Mouse (Mus musculus): ENCODE measurements around the gene Dstn.

Gene Dstn

DNA sequence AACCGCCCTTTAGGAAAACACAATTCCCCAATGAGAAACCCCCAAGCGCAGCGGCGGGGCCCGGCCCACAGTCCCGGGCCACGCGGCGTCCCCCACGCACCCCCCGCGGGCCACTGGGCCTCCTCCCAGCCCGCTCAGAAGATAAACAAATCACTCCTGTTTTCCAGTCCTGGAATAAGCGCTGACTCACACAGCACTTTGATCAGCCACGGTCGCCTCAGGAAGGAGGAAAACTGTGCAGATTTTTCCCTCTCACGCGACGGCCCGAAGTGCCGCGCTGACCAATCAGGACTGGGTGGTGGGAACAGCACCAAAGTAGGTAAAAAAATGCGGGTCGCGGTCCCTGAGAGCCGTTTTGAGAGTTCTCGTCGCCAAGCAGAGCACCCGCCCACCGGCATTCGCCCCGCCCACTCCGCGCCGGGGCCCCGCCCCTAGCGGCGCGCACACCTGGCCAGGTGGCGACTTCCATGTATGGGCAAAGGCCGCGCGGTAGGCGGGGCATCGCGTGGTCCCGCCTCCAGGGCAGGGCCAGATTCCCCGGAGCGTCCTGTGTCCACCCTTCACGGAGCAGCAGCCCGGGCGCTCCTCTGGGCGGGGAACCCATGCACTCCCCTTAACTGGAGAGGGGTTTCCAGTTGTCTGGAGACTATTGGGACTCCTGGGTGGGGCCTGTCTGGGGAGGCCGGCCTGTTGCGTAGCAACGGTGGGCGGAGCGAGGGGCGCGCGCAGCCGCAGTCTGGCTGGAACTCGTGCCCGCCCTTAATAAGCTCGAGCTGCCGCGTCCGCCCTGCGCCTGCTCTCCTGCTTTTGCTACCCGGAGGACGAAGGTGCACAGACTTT lies at the start of gene Dstn:
Gene Dstn, plus strand, starts transcription at position 561 of the 840 bp plus-strand sequence.
- peak; percentile 97 for DNase-seq (ENCODE audit: low read depth, low spot score)

DNA sequence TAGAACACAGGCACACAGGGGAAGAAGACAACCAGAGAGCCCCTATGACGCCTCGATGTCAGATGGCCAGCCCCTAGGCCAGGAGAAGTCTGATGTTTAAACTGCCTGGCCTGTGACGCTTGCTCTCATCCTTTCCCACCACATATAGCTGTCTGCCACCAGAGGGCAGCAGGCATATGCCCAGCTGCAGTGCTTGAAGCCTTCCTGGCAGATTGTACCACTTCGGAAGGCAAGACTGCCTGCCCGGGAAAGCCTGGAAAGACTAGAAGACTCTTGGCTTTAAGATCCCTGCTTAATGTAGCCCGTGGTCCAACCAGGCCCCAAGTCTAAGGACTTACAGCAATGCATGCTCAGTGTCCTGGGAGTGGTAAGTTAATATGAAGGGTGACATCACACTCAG lies 47.8 kb upstream of the Dstn start:
- DNase-seq (ENCODE audit: low read depth, low spot score): peak; percentile 92

DNA sequence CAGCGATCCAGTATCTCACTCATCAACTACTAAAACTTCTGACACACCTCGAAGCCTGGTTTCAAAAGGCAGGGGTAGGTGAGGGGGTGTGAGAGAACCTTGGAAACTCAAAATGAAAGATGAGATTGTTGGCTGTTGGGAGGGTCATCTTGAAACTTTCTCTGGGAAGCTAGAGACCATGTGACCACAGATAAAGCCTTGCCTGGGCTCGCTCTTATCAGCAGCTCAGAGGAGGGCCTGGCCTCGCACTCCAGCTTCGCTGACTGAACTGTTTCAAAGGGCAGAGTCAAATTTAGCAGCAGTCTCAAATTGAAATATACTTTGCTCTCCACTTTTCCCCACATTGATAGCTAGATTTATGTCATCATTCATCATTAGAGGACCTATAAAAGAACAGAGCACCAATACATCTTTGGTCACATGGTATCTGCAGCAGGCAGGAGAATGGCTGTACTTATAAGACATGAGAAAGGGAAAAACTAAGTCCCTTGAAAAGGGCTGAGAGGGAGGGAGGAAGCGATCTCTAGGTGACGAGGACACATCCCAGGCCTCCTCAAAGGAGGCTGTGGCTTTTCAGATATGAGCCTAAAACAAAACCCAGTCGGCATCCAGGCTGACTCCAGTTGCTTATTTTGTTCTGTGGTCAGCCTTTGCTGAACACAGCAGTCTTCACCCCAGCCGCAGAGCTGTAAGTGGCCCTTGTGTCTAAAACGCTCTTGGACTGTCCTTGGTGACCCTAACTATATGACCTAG lies 44.0 kb upstream of the Dstn start:
- no peak for DNase-seq (ENCODE audit: low read depth, low spot score)

DNA sequence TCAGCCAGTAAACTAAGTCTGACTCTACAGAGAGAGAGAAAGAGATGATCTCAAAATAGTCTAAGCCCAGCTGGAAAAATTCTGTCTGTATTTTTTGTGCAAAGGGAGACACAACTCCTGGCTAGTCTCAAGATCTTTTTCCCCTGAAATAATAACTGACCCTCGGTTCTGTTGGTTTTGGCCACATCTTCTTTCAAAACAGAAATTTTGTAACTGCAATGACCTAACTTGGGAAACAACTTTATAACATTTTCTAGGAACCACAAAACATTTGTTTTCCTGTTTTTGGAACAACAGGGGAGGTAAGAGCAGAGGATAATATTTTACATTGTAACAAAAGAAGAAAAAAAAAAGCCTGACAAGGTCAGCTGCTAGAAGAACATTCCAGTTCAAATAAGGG lies 39.1 kb upstream of the Dstn start:
- DNase-seq (ENCODE audit: low read depth, low spot score): no peak

GRCm38 (mm10) chr2:143876929-143877632 lies 38.0 kb upstream of the Dstn start:
- peak; percentile 56 for DNase-seq (ENCODE audit: low read depth, low spot score)

- DNase-seq (ENCODE audit: low read depth, low spot score): no peak
Measured at GRCm38 (mm10) chr2:143879311-143879710, 35.8 kb upstream of the Dstn start.

- peak; percentile 71 for DNase-seq (ENCODE audit: low read depth, low spot score)
Measured at GRCm38 (mm10) chr2:143882002-143882401, 33.1 kb upstream of the Dstn start.

GRCm38 (mm10) chr2:143882606-143883288 lies 32.4 kb upstream of the Dstn start:
- no peak for DNase-seq (ENCODE audit: low read depth, low spot score)

DNA sequence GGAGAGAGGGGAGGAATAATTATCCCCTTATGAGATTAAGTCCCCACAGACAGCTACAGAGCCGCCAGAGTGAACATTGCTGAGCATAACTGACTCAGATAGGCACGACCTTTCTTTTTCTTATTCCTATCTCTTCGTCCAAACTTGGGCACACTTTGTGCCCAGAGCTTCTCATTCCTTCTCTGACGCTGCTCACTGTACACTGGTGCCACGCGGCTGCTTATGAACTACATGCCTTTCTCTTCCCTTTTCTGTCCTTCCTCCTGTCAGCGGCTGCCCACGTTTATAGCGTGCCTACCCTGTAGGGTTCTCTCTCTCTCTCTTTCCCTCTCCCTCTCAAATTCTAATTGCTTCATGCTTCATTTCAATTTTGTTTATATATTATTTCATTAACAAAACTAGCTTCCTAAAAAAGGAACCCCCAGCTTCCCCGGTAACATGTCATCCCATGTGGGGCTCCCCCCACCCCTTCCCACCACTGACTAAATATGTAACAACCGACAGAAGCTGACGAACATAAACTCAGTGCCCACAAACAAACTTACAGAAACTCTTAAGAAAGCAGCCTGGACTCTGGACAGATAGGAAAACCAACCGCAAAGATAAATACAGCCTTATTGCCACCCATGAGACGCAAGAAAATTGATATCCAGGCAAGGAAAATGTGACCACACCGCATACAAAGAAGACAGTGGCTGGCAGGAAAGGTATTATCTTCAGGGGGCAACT lies 25.8 kb upstream of the Dstn start:
- no peak for DNase-seq (ENCODE audit: low read depth, low spot score)

DNA sequence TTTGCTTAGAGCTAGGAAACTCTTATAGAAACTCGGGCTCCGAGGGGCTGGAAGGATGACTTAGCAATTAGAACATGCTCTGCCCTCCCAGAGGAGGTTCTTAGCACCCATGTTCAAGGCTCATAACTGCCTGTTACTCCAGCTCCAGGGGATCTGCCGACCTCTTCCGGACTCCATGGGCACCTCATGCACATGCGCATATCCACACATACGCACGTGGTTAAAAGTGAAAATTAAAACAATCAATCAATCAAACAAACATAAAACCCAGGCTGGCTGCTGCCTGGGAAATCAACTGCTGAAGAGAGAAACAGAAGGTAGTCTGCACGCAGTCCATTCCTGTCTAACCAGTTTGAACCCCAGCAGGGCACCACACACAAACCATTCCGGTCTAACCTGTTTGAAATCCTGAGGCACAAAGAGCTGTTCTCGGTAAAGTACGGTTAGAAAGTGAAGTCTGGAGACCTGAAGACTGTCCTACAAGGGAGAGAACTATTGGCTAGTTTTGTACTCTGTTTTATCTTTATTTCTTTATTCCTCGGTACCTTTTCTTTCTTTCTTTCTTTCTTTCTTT lies 25.2 kb upstream of the Dstn start:
- DNase-seq (ENCODE audit: low read depth, low spot score): no peak

DNA sequence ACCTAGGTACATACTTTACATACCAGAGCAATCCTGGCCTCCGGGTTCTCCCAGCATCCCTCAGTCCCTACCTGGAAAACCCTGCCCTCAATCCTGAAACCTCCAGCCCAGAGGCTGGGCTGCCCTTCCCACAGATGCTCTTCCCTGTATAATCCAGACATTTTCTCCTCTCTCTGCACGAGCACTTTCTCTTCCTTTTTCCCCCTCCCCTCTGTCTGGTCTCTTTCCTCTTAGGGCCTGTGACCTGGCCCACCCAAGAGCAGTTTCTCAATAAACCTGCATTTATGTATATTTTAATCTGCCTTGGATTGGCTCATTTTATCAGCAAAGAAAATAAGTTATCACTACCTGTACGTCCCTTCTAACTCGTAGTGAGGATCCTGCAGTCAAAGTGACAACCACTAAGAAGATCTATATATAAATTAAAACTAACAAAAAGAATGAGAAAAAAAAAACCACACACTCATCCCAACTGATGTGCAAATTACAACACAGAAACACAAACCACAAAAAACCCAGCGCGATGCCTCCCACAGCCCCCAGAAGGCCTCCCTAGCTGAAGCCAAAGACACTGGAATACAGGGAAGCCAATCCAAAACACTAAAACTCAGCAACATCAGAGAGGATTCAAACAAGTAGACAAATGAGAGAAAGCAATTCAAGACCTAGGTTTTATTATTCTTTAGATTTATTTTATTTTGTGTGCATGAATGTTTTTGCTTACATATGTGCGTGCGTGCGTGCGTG lies 23.6 kb upstream of the Dstn start:
- DNase-seq (ENCODE audit: low read depth, low spot score): no peak

GRCm38 (mm10) chr2:143899470-143900220 lies 15.5 kb upstream of the Dstn start:
- DNase-seq (ENCODE audit: low read depth, low spot score): no peak

DNA sequence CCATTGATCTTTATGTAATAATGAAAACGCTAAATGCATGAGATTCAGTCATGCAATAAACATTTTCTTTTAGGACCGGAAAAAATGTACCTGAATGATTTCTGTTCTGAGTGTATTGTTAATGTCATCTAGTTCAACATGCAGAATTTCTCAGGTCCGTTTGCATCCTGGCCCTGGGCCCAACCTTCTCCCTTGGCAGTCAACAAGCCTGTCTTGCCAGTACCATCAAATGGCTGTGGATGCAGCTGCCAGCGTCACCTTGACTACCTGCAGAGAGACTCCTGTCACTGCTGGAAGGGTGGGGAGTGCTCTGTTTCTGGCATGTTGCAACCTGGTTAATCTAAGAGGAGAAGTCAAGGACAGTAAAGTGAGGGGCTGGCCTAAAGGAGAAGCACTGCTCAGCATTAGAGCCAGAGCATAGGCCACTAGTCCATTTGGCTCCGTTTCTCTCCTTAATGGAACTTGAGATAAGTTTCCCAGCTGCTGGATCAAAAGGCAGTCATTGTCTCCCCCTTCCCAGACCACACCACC lies 14.2 kb upstream of the Dstn start:
- DNase-seq (ENCODE audit: low read depth, low spot score): peak; percentile 50

DNA sequence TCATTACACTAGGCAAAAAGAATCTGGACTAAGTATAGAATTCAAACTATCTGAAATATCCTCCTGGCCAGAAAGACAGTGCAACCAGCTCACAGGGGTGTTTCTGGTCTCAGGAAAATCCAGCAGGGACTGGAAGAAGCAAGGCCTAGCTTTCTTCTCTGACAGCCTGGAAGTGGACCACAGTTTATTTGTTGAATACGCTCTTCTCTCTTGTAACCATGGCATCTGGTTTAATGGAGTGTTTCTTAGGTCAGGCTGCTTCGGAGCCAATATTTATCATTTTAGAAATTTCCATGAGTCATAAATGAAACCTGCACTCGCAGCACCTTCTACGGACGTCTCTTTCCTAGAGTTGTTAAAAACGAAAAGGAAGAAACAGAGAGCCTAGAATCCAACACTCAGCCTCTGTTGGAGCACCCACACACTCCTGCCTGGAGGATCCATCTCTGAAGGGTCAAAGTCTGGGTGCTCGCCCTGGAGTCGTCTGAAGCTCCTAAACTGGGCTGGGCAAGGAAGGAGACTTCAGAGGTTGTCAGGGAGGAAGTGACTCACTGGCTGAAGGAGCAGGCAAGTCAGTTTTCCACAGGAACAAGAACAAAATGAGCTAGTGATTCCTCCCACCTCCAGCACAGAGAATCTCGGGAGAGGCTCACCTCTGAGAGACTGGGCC lies 11.6 kb upstream of the Dstn start:
- DNase-seq (ENCODE audit: low read depth, low spot score): peak; percentile 34

- DNase-seq (ENCODE audit: low read depth, low spot score): peak; percentile 30
Measured at GRCm38 (mm10) chr2:143904896-143905295, 10.2 kb upstream of the Dstn start.

DNA sequence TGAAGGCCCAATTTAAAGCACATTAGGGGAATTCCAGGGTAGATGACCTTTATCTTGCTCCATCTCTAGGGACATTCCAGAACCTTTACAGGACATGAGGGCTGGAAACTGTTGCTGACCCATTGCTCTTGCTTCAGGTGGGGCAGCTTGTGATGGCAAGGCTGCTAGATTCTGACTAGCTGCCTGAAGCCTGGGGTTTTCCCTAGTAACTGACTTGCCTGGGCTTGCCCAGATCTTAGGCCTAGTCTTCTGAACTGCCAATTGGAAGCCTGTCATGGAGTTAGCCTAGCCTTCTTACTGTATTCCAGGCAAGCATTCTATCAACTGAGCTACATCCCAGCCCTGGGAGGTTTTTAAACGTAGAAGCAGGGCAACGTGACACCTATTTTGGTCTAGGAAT lies 5.9 kb upstream of the Dstn start:
- DNase-seq (ENCODE audit: low read depth, low spot score): no peak

- DNase-seq (ENCODE audit: low read depth, low spot score): no peak
Measured at GRCm38 (mm10) chr2:143912199-143912598, 2.9 kb upstream of the Dstn start.

DNA sequence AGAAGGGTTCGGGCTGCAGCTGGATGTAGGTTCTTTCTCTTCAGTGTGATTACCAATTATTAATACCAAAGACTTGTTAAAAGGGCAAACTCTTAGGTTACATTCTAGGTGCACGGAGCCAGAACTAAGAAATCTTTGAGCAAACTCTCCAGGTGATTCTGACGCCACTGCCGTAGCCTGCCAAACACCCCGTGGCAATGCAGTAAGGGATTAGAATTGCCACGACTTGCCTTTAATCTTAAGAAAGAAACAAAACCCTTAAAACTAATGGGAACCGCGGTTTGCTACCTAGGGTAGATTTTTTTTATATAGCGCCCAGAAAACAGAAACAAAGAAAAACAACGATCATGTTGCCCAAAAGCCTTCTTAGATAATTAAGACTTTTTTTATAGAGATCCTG lies 899 bp upstream of the Dstn start:
- DNase-seq (ENCODE audit: low read depth, low spot score): no peak

Data from brain, adult 2 months (tissue).